ENCODE assay signal across 12 mouse cellular contexts in genomic region chr11:75053020-75053419, GRCm38 (mm10).
DNase-seq lines count a peak whose midpoint lies in the region; ATAC-seq and TF ChIP-seq lines count a peak whose summit lies in the region.
"Had no signal": no experiment of that assay in that cellular context is flagged by ENCODE, and none has a peak within 500 bp of the region (broad histone marks: within the 10 kb centered on the region; RNA-seq: fewer than 3 reads in every experiment).

No protein-coding gene starts in this region.

- peak overlapping the region; percentile 75 for H3K27ac ChIP-seq in heart, adult 2 months
- H3K27ac ChIP-seq in neural tube, embryonic 13.5 days (replicated peaks), result 0 out of 2 replicates have a peak overlapping the region, but pooled peaks have one; percentile 62
- H3K27ac ChIP-seq in intestine, postnatal 0 days (ENCODE audit: low read depth, low read length), result peak overlapping the region; percentile 66; the same call in 1 of the 2 replicates
- peak overlapping the region; percentile 97 for H3K27ac ChIP-seq in stomach, embryonic 16.5 days (ENCODE audit: low read length)
- H3K27ac ChIP-seq: midbrain, embryonic 12.5 days had no signal

- peaks cover 28% of the 10 kb centered on the region for H3K4me1 ChIP-seq in heart, adult 2 months (ENCODE audit: control insufficient read depth, insufficient read depth, low read length)
- peaks cover 59% of the 10 kb centered on the region for H3K4me1 ChIP-seq in neural tube, embryonic 13.5 days (replicated peaks)
- peaks cover 13% of the 10 kb centered on the region for H3K4me1 ChIP-seq in intestine, postnatal 0 days (replicated peaks; ENCODE audit: control insufficient read depth, insufficient read depth, low read length)
- peaks cover 56% of the 10 kb centered on the region for H3K4me1 ChIP-seq in stomach, embryonic 16.5 days (ENCODE audit: control insufficient read depth, insufficient read depth, low read length)
- H3K4me1 ChIP-seq: midbrain, embryonic 12.5 days had no signal

- H3K79me2 ChIP-seq in heart, adult 2 months (replicated peaks; ENCODE audit: control insufficient read depth, insufficient read depth, low read length), result no peaks in the 10 kb centered on the region

- intact Hi-C loops in heart, adult 2 months (cut with DNase I), result loop anchor here (2.0 kb wide), 1 partner anchor 112 kb away; no protein-coding TSS in a partner anchor
- intact Hi-C loops in heart, postnatal 25 days (cut with DNase I), result no loop called here

- no peak for TF ChIP-seq POLR2A in heart, adult 2 months (IDR thresholded peaks at IDR 0.05; ENCODE audit: insufficient read depth, low read depth, low read length)

- no peaks in the 10 kb centered on the region for H3K9me3 ChIP-seq in neural tube, embryonic 13.5 days
- no peaks in the 10 kb centered on the region for H3K9me3 ChIP-seq in intestine, postnatal 0 days (ENCODE audit: control insufficient read depth)
- no peaks in the 10 kb centered on the region for H3K9me3 ChIP-seq in stomach, embryonic 16.5 days (replicated peaks; ENCODE audit: control insufficient read depth, low read length)
- H3K9me3 ChIP-seq: midbrain, embryonic 12.5 days had no signal

- 36% methylated on average over 2 of the region's 2 CpGs for WGBS in heart, adult 2 months
- 86% methylated on average over 2 of the region's 2 CpGs for WGBS in neural tube, embryonic 13.5 days
- WGBS in intestine, postnatal 0 days, result 66% methylated on average over 2 of the region's 2 CpGs
- WGBS in stomach, embryonic 16.5 days, result 37% methylated on average over 2 of the region's 2 CpGs

- H3K4me3 ChIP-seq in heart, adult 2 months, result no peak overlapping the region
- H3K4me3 ChIP-seq in neural tube, embryonic 13.5 days, result no peak overlapping the region
- H3K4me3 ChIP-seq in intestine, postnatal 0 days (ENCODE audit: low read depth, low read length), result no peak overlapping the region
- H3K4me3 ChIP-seq in stomach, embryonic 16.5 days (replicated peaks; ENCODE audit: low read length), result no peak overlapping the region
- H3K4me3 ChIP-seq: midbrain, embryonic 12.5 days had no signal

- H3K27me3 ChIP-seq in heart, adult 2 months (ENCODE audit: control insufficient read depth, insufficient read depth, low read length), result no peaks in the 10 kb centered on the region
- H3K27me3 ChIP-seq in neural tube, embryonic 13.5 days, result no peaks in the 10 kb centered on the region
- H3K27me3 ChIP-seq in intestine, postnatal 0 days (replicated peaks; ENCODE audit: control insufficient read depth, insufficient read depth, low read length), result no peaks in the 10 kb centered on the region
- no peaks in the 10 kb centered on the region for H3K27me3 ChIP-seq in stomach, embryonic 16.5 days (ENCODE audit: control insufficient read depth, insufficient read depth, low read length)
- H3K27me3 ChIP-seq: midbrain, embryonic 12.5 days had no signal

- H3K9ac ChIP-seq in heart, adult 2 months (ENCODE audit: low read depth, low read length), result no peak overlapping the region
- no peak overlapping the region for H3K9ac ChIP-seq in neural tube, embryonic 13.5 days
- H3K9ac ChIP-seq in intestine, postnatal 0 days (ENCODE audit: low read depth, low read length), result no peak overlapping the region
- H3K9ac ChIP-seq in stomach, embryonic 16.5 days (ENCODE audit: low read length), result peak overlapping the region; percentile 24; the same call in 1 of the 2 replicates
- H3K9ac ChIP-seq: midbrain, embryonic 12.5 days had no signal

- no peak overlapping the region for H3K4me2 ChIP-seq in neural tube, embryonic 13.5 days
- no peak overlapping the region for H3K4me2 ChIP-seq in intestine, postnatal 0 days (replicated peaks; ENCODE audit: low read depth)
- peak overlapping the region; percentile 13; the same call in 1 of the 2 replicates for H3K4me2 ChIP-seq in stomach, embryonic 16.5 days (ENCODE audit: low read depth, low read length)
- H3K4me2 ChIP-seq: midbrain, embryonic 12.5 days had no signal

- no peak for ATAC-seq in neural tube, embryonic 13.5 days (ENCODE audit: low read depth)
- ATAC-seq in intestine, postnatal 0 days, result no peak
- ATAC-seq in stomach, embryonic 16.5 days (ENCODE audit: insufficient read depth, low FRiP score), result 0 out of 2 replicates have a peak, but pooled peaks have one; percentile 27
- ATAC-seq: hindbrain, embryonic 16.5 days had no signal

- peaks cover 44% of the 10 kb centered on the region for H3K36me3 ChIP-seq in heart, adult 2 months (ENCODE audit: control insufficient read depth, insufficient read depth, low read length)
- peaks cover 22% of the 10 kb centered on the region; the same call in 1 of the 2 replicates for H3K36me3 ChIP-seq in neural tube, embryonic 13.5 days
- H3K36me3 ChIP-seq in intestine, postnatal 0 days (ENCODE audit: control insufficient read depth, insufficient read depth), result no peaks in the 10 kb centered on the region; the same call in 1 of the 2 replicates
- no peaks in the 10 kb centered on the region for H3K36me3 ChIP-seq in stomach, embryonic 16.5 days (ENCODE audit: control insufficient read depth, insufficient read depth, low read length)

- peak in 1 of 2 experiments; percentile 29 for DNase-seq in heart, adult 2 months
- DNase-seq in heart, postnatal 25 days (ENCODE audit: low spot score), result no peak
- no peak for DNase-seq in neural tube, embryonic 10.5 days (ENCODE audit: extremely low spot score, low spot score)
- no peak for DNase-seq in layer of hippocampus, adult 9-10 months (ENCODE audit: low spot score)
- no peak for DNase-seq in layer of hippocampus, postnatal 14 days (ENCODE audit: low spot score in 2 of 2)
- DNase-seq: adrenal gland, postnatal 25 days; cerebellum, adult 9-10 months had no signal

- TF ChIP-seq EP300 in heart, adult 2 months (IDR thresholded peaks at IDR 0.05; ENCODE audit: insufficient read depth, low read depth, low read length), result no peak

- TF ChIP-seq CTCF in heart, adult 2 months (IDR thresholded peaks at IDR 0.05), result no peak
- no peak for TF ChIP-seq CTCF in intestine, postnatal 0 days (IDR thresholded peaks at IDR 0.05; ENCODE audit: low read depth)
